Mouse (Mus musculus) testis, postnatal 14 days (tissue): ENCODE results near the gene St7l.

Source experiments
- DNase-seq: peaks from one replicate; pipeline ENCODE4 v3.0.0; 2021; ENCODE audit warnings: low spot score

Gene St7l

GRCm38 (mm10) chr3:104963331-104964276, 99.8 kb downstream of the St7l start:
- no peak for DNase-seq

- DNase-seq: no peak
Observed at GRCm38 (mm10) chr3:104965070-104965855, 101.5 kb downstream of the St7l start.

DNA sequence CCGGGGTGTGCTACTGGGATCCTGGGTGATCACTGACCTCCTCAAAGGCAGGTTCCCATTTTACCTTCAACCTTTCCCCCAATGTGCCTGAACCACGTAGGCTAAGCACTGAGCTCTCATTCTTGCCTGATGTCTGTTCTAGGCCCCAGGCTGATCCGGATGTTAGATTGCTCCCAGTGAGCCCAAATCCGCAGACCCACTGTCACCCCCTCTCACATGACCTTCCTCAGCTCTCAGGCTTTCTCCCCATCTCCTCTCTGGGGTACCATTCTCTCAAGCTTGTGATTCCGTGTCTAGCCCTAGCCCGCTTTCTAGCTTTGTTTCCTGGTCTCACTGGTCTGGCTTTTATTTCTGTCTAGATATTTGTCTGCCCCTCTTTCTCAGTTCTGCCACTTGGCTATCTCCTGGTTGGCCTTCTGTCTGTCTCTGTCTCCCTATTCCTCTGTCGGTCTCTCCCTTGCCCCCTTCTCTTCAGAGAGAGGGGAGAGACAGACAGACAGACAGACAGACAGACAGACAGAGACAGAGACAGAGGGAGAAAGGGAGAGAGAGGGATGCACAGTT, 102.3 kb downstream of the St7l start:
- no peak for DNase-seq

DNA sequence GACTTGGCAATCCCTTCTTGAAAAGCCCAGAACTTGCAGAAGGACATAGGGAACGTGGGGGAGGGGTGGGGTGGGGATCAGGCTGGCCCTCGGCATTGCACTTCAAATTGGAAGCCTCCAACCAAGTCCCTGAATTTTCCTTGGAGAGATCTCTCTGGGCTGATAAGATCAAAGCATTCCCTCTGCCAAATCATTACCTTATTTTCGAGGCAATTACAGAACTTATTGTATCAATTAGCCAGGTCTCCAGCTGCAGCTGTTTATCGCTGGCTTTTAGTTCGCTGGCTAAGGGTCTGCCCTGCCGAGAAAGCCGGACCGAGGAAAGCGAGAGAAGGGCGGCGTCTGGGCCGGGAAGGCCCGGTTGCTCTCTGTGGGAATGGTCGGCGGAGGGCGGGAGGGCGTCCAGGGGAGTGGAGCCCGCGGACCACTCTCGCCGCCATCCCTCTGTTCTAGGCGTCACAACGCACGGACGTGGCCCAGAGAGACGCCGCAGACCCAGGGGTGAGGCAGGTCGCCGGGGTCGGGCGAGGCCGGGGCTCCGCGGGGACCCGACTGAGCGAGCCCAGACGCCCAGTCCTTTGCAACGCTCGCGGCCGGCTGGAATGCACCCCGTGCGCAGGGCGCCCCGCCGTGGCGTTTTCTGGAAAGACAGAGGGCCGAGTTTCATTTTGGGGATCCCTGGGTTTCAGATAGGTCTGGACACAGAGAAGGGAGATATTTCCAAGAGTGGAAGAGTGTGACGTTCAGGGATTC, 103.9 kb downstream of the St7l start:
- peak; percentile 76 for DNase-seq
